Mouse (Mus musculus): ENCODE data around the gene Etnppl.
A peak's percentile ranks its signal among the peaks of the same experiment; 100 is the strongest.

Gene Etnppl

GRCm38 (mm10) chr3:130617439-130617898 lies at the start of gene Etnppl:
Etnppl (plus strand) TSS chr3:130617448.
- no peak for DNase-seq (ENCODE audit: low spot score in 2 of 2)

- DNase-seq (ENCODE audit: low spot score in 2 of 2) = no peak
These were observed 48.7 kb upstream of the Etnppl start for GRCm38 (mm10) chr3:130568331-130569095.

- no peak for DNase-seq (ENCODE audit: low spot score in 2 of 2)
These were observed 44.0 kb upstream of the Etnppl start for GRCm38 (mm10) chr3:130573243-130573642.

- no peak for DNase-seq (ENCODE audit: low spot score in 2 of 2)
These were observed 42.6 kb upstream of the Etnppl start for GRCm38 (mm10) chr3:130574652-130575051.

- DNase-seq (ENCODE audit: low spot score in 2 of 2) = no peak
These were observed 40.6 kb upstream of the Etnppl start for GRCm38 (mm10) chr3:130576683-130577082.

- DNase-seq (ENCODE audit: low spot score in 2 of 2) = no peak
These were observed 37.7 kb upstream of the Etnppl start for GRCm38 (mm10) chr3:130579501-130579900.

- no peak for DNase-seq (ENCODE audit: low spot score in 2 of 2)
These were observed 35.7 kb upstream of the Etnppl start for GRCm38 (mm10) chr3:130581577-130581976.

GRCm38 (mm10) chr3:130582903-130583664 lies 34.2 kb upstream of the Etnppl start:
- DNase-seq (ENCODE audit: low spot score in 2 of 2) = no peak

GRCm38 (mm10) chr3:130584007-130584406 lies 33.2 kb upstream of the Etnppl start:
- no peak for DNase-seq (ENCODE audit: low spot score in 2 of 2)

- no peak for DNase-seq (ENCODE audit: low spot score in 2 of 2)
These were observed 22.2 kb upstream of the Etnppl start for GRCm38 (mm10) chr3:130595050-130595449.

GRCm38 (mm10) chr3:130601491-130601890 lies 15.8 kb upstream of the Etnppl start:
- DNase-seq (ENCODE audit: low spot score in 2 of 2) = no peak

- DNase-seq (ENCODE audit: low spot score in 2 of 2) = no peak
These were observed 9.3 kb upstream of the Etnppl start for GRCm38 (mm10) chr3:130607924-130608323.

- no peak for DNase-seq (ENCODE audit: low spot score in 2 of 2)
These were observed 2.8 kb upstream of the Etnppl start for GRCm38 (mm10) chr3:130614444-130614843.

GRCm38 (mm10) chr3:130615625-130616024 lies 1.6 kb upstream of the Etnppl start:
- DNase-seq (ENCODE audit: low spot score in 2 of 2) = no peak

GRCm38 (mm10) chr3:130620517-130621146 lies 3.4 kb downstream of the Etnppl start:
- DNase-seq (ENCODE audit: low spot score in 2 of 2) = peak in 1 of 2 experiments; percentile 31

GRCm38 (mm10) chr3:130628358-130628757 lies 11.1 kb downstream of the Etnppl start:
- no peak for DNase-seq (ENCODE audit: low spot score in 2 of 2)

GRCm38 (mm10) chr3:130633859-130634258 lies 16.6 kb downstream of the Etnppl start:
- peak in 1 of 2 experiments; percentile 12 for DNase-seq (ENCODE audit: low spot score in 2 of 2)

GRCm38 (mm10) chr3:130646110-130646810 lies 29.0 kb downstream of the Etnppl start:
- DNase-seq (ENCODE audit: low spot score in 2 of 2) = no peak

- DNase-seq (ENCODE audit: low spot score in 2 of 2) = no peak
These were observed 32.3 kb downstream of the Etnppl start for GRCm38 (mm10) chr3:130649569-130649968.

GRCm38 (mm10) chr3:130660619-130661018 lies 43.4 kb downstream of the Etnppl start:
- DNase-seq (ENCODE audit: low spot score in 2 of 2) = no peak

- DNase-seq (ENCODE audit: low spot score in 2 of 2) = no peak
These were observed 45.2 kb downstream of the Etnppl start for GRCm38 (mm10) chr3:130662496-130662895.

- DNase-seq (ENCODE audit: low spot score in 2 of 2) = no peak
These were observed 54.0 kb downstream of the Etnppl start for GRCm38 (mm10) chr3:130671291-130671690.

All from right cerebral cortex, postnatal 36 days (tissue).